Mouse (Mus musculus) erythroid progenitor cell, adult 5-6 weeks (primary cell): Measurements from ENCODE around the gene Cab39l. TPM values are rescaled to one million over a fixed set of nuclear protein-coding genes. Genes with fewer than 3 reads are reported as not detected.
"Not testable (repeated sequence)": the region's sequence is repeated elsewhere in the genome, so short reads cannot be mapped to it uniquely, and the experiment has no call there.

ENCODE experiments used
- ATAC-seq: replicated peaks from 2 replicates; pipeline ENCODE4 v1.8.0; 2016; ENCODE audit warnings: moderate number of reproducible peaks, mild to moderate bottlenecking, moderate TSS enrichment, inconsistent platforms; ENCODE audit not compliant: poor library complexity, low FRiP score, severe bottlenecking
- total RNA-seq, 2 experiments: library from RNA; stranded (forward) in 1 of 2; stranded (reverse) in 1 of 2; fragments of 150-400 nt in 1 of 2; fragments of 186-747, 209-891 nt in 1 of 2; gene quantifications; 2 replicates each; pipeline versions ENCODE4 v1.2.3 to v1.2.4; 2015 to 2017; ENCODE audit warnings: low replicate concordance in 2 of 2

Gene Cab39l
- total RNA-seq, 2 experiments from 2014 or later: 17.4 to 18.4 TPM

DNA sequence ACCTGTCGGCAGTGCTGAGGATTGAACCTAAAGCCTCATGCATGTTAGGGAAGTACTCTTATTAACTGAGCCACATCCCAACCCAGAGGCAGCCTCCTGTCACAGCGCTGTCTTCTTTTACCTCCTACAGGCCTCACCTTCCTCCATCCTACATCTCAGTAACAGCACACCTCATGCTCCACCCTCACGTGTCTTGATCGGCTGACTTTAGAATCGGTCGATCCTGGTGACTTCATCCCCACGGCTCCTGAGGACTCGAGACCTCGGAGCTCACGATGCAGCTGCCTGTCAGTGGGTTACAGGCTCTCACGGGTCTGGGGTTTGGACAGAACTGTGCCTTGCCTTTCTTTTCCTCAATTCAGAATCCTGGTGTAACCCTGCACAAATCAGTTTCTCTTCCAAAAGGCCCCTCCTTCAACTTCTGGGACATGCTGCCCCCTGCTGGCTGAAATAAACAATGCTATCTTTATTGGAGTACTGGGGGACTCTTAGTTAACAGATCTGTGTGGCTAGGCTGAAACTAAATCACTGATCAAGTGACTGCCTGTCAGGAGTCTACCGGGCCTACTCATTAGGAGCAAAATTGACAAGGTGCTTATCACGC is 115.3 kb downstream of the Cab39l start:
- ATAC-seq: no peak

- no peak for ATAC-seq
These were observed 116.3 kb downstream of the Cab39l start for GRCm38 (mm10) chr14:59557071-59557470.

- no peak for ATAC-seq
These were observed 117.1 kb downstream of the Cab39l start for GRCm38 (mm10) chr14:59557886-59558285.

- ATAC-seq: no peak
These were observed 126.0 kb downstream of the Cab39l start for GRCm38 (mm10) chr14:59566756-59567155.

DNA sequence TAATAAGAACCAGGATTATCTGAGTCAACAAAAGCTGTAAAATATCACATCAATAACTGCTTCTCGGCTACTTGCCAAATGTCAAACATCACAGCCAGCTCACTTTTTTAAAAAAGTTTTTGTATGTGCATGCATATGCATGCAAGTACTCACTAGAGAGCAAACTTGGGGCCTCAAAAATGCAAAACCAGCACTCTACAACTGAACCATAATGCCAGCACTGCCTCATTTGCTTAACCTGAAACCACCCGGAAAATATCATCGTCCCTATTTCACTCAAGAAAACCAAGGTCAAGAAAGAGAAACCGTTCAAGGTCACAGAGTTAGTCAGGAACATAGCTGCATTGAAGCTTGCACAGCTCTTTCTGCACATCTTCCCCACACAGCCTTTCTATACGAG is 135.6 kb downstream of the Cab39l start:
- ATAC-seq: no peak

DNA sequence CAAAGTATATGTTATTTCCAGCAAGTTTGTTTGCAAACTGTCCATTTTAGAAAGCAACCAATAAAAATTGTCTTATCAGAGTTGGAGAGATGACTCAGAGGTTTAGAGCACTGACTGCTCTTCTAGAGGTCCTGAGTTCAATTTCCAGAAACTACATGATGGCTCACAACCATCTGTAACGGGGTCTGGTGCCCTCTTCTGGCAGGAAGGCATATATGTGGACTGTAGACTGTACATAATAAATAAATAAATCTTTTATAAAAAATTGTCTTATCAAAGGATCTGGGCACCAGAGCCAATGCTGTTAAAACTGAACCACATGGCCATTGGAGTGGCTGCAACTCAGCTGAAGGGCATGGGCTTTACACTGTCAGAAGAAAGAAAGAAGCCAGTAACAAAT is 149.8 kb downstream of the Cab39l start:
- ATAC-seq: no peak

DNA sequence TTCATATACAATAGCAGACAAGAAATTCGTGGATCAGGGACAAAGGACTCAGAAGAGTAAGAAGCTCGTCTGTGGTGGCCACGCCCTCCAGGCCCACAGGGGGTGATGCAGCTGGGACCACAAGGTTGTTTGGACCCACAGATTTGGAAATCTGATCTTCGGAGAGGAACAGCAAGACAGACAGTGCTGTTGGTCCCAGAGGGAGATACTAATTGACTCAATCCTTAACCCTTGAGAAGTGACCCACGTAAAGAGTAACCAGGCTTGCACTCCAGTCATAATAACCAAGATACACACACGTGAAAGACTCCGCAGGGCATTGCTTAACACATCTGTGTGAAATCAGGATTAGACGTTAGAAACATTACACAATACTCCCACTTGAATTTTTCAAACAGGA is 151.1 kb downstream of the Cab39l start:
- no peak for ATAC-seq

- ATAC-seq: no peak
These were observed 151.8 kb downstream of the Cab39l start for GRCm38 (mm10) chr14:59592593-59592992.

DNA sequence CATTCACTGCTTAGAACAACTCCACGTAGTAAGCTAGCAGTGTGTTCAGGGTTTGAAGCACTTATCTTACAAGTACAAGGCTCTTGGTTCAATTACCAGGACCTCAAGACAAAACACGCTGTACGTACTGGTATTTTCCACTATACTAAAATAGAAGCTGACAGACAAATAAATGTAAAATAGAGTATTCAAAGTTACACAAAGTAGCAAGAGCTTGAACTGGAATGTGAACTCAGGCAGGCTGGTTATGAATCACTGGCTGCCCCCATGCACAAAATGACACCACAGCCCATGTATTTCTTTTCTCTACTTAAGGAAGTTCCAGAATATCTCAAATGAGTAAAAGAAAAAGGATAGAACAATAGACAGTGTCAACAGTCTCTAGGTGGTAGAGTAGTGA is 154.2 kb downstream of the Cab39l start:
- ATAC-seq: no peak

GRCm38 (mm10) chr14:59597398-59598259 is 156.9 kb downstream of the Cab39l start, which contains the start of gene Cdadc1:
TSS of gene Cdadc1 (minus strand) at chr14:59597959.
- peak; percentile 92 for ATAC-seq

GRCm38 (mm10) chr14:59598260-59598627 is 157.5 kb downstream of the Cab39l start:
- no peak; the same call in 1 of the 2 replicates for ATAC-seq

DNA sequence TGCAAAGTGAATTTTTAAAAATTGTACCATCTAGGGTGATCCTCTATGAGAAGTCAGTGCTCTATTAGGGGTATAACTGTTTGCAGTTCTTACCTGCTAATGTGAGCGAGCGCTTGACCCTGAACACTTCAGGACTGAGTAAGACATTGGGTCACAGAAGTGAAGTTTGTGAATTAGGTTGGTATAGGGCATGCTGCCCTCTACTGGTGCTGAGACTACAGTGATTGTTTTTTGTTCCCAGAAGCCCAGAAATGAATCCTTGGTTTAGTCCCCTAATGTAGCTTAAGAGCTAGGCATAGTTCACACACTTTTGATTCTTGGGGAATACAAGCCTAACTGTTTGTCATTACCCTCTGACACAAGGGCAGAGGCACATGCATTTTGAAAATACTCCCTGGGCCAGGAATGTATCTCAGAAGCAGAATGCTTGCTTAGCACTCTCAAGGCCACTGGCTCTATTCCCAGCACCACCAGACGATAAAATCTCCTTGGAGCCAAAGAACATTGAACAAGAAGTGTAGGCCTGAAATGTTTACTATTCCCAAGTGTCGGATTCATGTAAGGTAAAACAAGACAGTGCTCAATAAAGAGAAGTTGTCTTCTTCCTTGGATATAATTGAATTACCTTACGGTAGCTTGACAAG is 163.4 kb downstream of the Cab39l start:
- ATAC-seq: no peak

GRCm38 (mm10) chr14:59605671-59606353 is 165.0 kb downstream of the Cab39l start:
- ATAC-seq: no peak

DNA sequence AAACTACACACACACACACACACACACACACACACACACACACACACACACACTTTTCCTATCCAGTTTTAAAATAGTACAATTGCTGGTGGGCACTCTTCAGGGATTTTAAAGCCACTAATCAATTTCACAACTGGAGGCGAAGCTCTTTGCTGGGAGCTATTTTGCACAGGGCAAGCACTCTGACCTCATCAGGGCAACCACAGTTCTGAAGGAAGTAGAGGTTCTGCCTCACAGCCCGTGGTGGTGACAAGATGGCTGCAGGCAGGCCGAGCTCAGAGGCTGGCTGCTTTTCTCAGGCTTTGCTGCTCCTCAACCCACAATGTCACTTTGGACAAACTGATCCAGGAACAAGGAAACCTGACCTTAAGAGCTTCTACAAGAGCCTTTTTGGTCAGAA is 166.2 kb downstream of the Cab39l start:
- no peak for ATAC-seq

DNA sequence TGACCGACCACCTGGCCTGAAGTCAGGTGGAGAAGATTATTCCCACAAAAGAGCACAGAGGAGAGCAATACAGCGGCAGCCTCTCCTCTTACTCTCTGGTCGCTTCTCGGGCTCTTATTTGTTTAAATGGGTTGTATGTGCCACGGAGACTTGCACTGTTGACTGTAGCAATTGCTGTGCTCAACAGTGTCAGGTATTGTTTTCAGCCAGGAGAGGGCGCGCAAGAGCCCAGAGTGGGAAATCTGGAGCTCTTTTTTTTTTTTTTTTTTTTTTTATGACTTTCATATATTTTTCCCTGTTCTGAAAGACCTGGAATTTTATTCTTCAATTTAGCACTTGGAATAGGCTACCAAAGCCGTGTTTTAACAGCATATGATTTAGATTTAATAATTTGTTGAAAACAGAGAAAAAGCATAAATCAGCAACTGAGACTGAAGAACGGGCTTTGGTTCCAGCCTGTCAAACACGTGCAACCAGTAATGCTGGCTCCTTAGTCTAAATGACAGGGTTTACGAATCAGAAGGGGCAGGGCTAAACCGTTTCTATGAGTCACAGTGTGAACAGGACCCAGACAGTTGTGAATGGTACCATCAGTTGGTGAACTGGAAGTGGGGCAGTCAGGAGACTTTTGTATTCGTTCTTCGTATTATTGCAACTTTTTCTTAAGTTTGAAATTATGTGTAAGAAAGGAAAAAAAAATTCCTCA is 172.3 kb downstream of the Cab39l start:
- ATAC-seq: no peak

DNA sequence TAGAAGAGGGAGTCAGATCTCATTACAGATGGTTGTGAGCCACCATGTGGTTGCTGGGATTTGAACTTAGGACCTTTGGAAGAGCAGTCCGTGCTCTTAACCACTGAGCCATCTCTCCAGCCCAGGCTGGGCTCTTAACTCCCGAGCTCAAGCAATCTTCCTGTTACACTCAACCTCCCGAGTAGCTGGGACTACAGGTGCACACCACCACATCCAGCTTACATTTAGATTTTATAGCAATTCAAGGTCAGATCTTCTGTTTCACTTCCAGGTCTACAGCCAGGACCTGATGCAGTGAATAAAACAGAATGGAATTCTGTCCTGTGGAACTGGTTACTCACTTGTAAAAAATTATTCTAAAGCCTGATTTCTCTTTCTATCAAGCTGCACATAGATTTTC is 173.4 kb downstream of the Cab39l start:
- ATAC-seq: not testable (repeated sequence)

- ATAC-seq: no peak
These were observed 176.0 kb downstream of the Cab39l start for GRCm38 (mm10) chr14:59616802-59617201.

GRCm38 (mm10) chr14:59624326-59624885 is 183.6 kb downstream of the Cab39l start:
- no peak for ATAC-seq

GRCm38 (mm10) chr14:59625158-59625805 is 184.5 kb downstream of the Cab39l start, which contains the start of gene Shisa2:
TSS of gene Shisa2 (plus strand) at chr14:59625308.
- no peak for ATAC-seq
